Mouse (Mus musculus): ENCODE results near the gene Olfr348. TPM values are rescaled to one million over a fixed set of nuclear protein-coding genes. Genes with fewer than 3 reads are reported as not detected.

Olfr348 gene
- not detected in 2 replicates for polyA plus RNA-seq (2014; fragmentation: Nextera tagmentation; extraction: Ambion mirVana)

DNA sequence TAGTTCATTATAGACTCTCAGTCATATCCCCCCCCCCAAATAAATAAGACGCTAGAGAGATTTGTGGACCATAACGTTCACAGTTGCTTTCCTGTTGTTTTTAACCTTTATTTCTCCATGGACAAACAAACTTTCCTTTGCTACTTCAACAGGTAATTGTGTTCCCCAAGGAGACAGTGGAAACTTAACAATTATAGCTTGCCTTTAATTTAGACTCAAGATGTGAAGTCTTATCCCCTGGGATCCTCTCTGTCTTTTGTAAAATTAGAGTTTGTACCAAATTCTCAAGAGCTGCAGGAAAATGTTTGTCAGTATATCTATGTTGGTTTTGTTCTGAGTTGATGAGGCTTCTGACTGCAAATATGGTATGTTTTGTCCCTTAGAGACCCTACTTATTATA lies at the start of gene Olfr348:
Olfr348 (plus strand) TSS at position 301 of the 400 bp plus-strand sequence.
- H3K4me3 ChIP-seq (ENCODE audit: low read depth, low read length), result no peak within 1 kb of the TSS
- H3K4me2 ChIP-seq, result no peak within 1 kb of the TSS
- no peaks in the 10 kb centered on the region for H3K27me3 ChIP-seq (replicated peaks; ENCODE audit: control insufficient read depth, insufficient read depth, low read length)
- no peak within 1 kb of the TSS for H3K9ac ChIP-seq (ENCODE audit: low read depth, low read length)
- DNase-seq (ENCODE audit: low spot score) (no peak), ATAC-seq (replicated peaks; ENCODE audit: low FRiP score) (no peak)
- 65% methylated on average over 2 of the region's 2 CpGs for WGBS
- H3K4me1 ChIP-seq (replicated peaks; ENCODE audit: control insufficient read depth, insufficient read depth, low read length), result no peaks in the 10 kb centered on the region
- no peaks in the 10 kb centered on the region for H3K9me3 ChIP-seq (ENCODE audit: control insufficient read depth, low read length)
- no peak within 1 kb of the TSS for H3K27ac ChIP-seq (ENCODE audit: low read depth, low read length)
- H3K36me3 ChIP-seq (ENCODE audit: control insufficient read depth, insufficient read depth, low read length), result no peaks in the 10 kb centered on the region

DNA sequence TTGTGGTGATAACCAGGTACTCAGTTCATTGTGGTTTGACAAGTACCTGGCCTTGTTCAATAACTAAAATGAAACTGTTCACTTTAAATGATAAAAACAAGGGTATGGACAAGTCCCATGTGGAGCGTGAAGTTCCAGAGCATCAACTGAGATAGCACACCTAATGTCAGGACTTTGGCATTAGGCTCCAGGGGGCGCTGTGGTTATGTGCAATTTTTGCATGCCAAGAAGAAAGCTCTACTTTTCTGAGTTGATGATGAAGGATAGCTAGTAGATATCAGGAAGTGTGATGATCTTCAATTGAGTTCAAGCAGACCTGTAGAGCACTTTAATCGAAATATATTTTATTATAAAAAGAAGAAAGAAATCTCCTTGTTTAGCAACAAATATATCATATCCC lies 47.9 kb upstream of the Olfr348 start:
- peaks cover 3% of the 10 kb centered on the region; the same call in 1 of the 2 replicates for H3K9me3 ChIP-seq (ENCODE audit: control insufficient read depth, low read length)
- H3K27ac ChIP-seq (ENCODE audit: low read depth, low read length), result no peak overlapping the region
- H3K4me3 ChIP-seq (ENCODE audit: low read depth, low read length), result no peak overlapping the region
- no peaks in the 10 kb centered on the region for H3K36me3 ChIP-seq (ENCODE audit: control insufficient read depth, insufficient read depth, low read length)
- H3K9ac ChIP-seq (ENCODE audit: low read depth, low read length), result no peak overlapping the region
- WGBS, result 42% methylated on average over 3 of the region's 3 CpGs
- no peaks in the 10 kb centered on the region for H3K27me3 ChIP-seq (replicated peaks; ENCODE audit: control insufficient read depth, insufficient read depth, low read length)
- no peak for ATAC-seq (replicated peaks; ENCODE audit: low FRiP score)
- H3K4me1 ChIP-seq (replicated peaks; ENCODE audit: control insufficient read depth, insufficient read depth, low read length), result no peaks in the 10 kb centered on the region
- no peak for DNase-seq (ENCODE audit: low spot score)
- no peak overlapping the region for H3K4me2 ChIP-seq

DNA sequence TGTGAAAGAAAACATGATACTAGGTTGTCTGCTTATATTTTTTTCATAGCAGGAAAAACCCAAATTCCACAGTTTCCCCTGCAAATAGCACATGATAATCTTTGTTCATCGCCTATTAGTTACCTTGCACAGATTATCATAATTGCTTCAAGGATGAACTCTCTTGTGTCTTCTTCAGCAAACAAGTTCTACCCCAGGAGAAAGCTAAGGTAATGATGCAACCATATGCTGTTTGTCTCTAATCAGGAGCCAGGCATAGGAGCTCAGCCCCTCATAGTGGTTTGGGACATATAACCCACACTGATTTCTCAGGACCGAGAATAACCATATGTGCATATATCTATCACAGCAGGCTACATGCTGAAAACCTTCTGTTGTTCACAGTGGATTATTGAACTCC lies 6.2 kb downstream of the Olfr348 start, which contains the start of gene Olfr50:
Olfr50 (plus strand) TSS at position 301 of the 400 bp plus-strand sequence.
- 80% methylated on average over 2 of the region's 2 CpGs for WGBS
- H3K4me3 ChIP-seq (ENCODE audit: low read depth, low read length), result no peak within 1 kb of the TSS
- no peaks in the 10 kb centered on the region for H3K4me1 ChIP-seq (replicated peaks; ENCODE audit: control insufficient read depth, insufficient read depth, low read length)
- no peaks in the 10 kb centered on the region for H3K27me3 ChIP-seq (replicated peaks; ENCODE audit: control insufficient read depth, insufficient read depth, low read length)
- no peaks in the 10 kb centered on the region for H3K36me3 ChIP-seq (ENCODE audit: control insufficient read depth, insufficient read depth, low read length)
- H3K9ac ChIP-seq (ENCODE audit: low read depth, low read length), result no peak within 1 kb of the TSS
- peaks cover 3% of the 10 kb centered on the region; the same call in 1 of the 2 replicates for H3K9me3 ChIP-seq (ENCODE audit: control insufficient read depth, low read length)
- no peak for ATAC-seq (replicated peaks; ENCODE audit: low FRiP score)
- no peak for DNase-seq (ENCODE audit: low spot score)
- no peak within 1 kb of the TSS for H3K27ac ChIP-seq (ENCODE audit: low read depth, low read length)
- H3K4me2 ChIP-seq, result no peak within 1 kb of the TSS

DNA sequence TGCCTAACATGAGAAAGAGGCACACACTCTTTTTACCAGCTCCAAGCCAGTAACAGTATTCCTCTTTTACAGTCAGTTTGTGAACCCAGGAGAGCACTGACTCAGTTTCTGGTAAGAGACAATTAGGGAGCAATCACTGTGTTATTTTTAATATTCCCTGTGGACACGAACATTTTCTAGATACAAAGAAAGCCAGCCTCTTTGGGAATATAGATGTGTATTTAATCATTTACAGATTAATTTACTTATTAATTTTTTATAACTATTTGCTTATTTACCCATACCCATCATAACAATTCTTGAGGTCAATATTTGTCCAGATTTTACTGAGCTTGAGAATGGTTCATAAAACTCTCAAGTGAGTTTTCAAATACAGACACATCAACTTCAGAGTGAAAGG lies 32.9 kb downstream of the Olfr348 start, which contains the start of gene Olfr3:
Olfr3 (minus strand) TSS at position 101 of the 400 bp plus-strand sequence.
- H3K4me1 ChIP-seq (replicated peaks; ENCODE audit: control insufficient read depth, insufficient read depth, low read length), result no peaks in the 10 kb centered on the region
- WGBS, result 42% methylated on average over 1 of the region's 1 CpGs
- no peak within 1 kb of the TSS for H3K4me3 ChIP-seq (ENCODE audit: low read depth, low read length)
- H3K4me2 ChIP-seq, result no peak within 1 kb of the TSS
- H3K9me3 ChIP-seq (ENCODE audit: control insufficient read depth, low read length), result peaks cover 2% of the 10 kb centered on the region; the same call in 1 of the 2 replicates
- ATAC-seq (replicated peaks; ENCODE audit: low FRiP score), result no peak
- no peak for DNase-seq (ENCODE audit: low spot score)
- no peak within 1 kb of the TSS for H3K27ac ChIP-seq (ENCODE audit: low read depth, low read length)
- H3K27me3 ChIP-seq (replicated peaks; ENCODE audit: control insufficient read depth, insufficient read depth, low read length), result no peaks in the 10 kb centered on the region
- H3K9ac ChIP-seq (ENCODE audit: low read depth, low read length), result no peak within 1 kb of the TSS
- H3K36me3 ChIP-seq (ENCODE audit: control insufficient read depth, insufficient read depth, low read length), result no peaks in the 10 kb centered on the region

Other genes with a start within 250 kb of the Olfr348 start
- not detected in 2 replicates for gene Olfr344, start 217.6 kb upstream of the Olfr348 start, polyA plus RNA-seq (2014; fragmentation: Nextera tagmentation; extraction: Ambion mirVana)
- not detected in 2 replicates for gene Olfr345, start 144.2 kb upstream of the Olfr348 start, polyA plus RNA-seq (2014; fragmentation: Nextera tagmentation; extraction: Ambion mirVana)
- gene Olfr346, start 98.5 kb upstream of the Olfr348 start, polyA plus RNA-seq (2014; fragmentation: Nextera tagmentation; extraction: Ambion mirVana), result not detected in 2 replicates
- not detected in 2 replicates for gene Olfr347, start 52.4 kb upstream of the Olfr348 start, polyA plus RNA-seq (2014; fragmentation: Nextera tagmentation; extraction: Ambion mirVana)
- gene Olfr50, start 6.3 kb downstream of the Olfr348 start, polyA plus RNA-seq (2014; fragmentation: Nextera tagmentation; extraction: Ambion mirVana), result not detected in 2 replicates
- gene Olfr3, start 32.8 kb downstream of the Olfr348 start, polyA plus RNA-seq (2014; fragmentation: Nextera tagmentation; extraction: Ambion mirVana), result not detected in 2 replicates
- gene Olfr350, start 62.0 kb downstream of the Olfr348 start, polyA plus RNA-seq (2014; fragmentation: Nextera tagmentation; extraction: Ambion mirVana), result not detected in 2 replicates
- gene Olfr351, start 78.4 kb downstream of the Olfr348 start, polyA plus RNA-seq (2014; fragmentation: Nextera tagmentation; extraction: Ambion mirVana), result not detected in 2 replicates
- gene Olfr352, start 84.2 kb downstream of the Olfr348 start, polyA plus RNA-seq (2014; fragmentation: Nextera tagmentation; extraction: Ambion mirVana), result not detected in 2 replicates
- gene Olfr353, start 108.7 kb downstream of the Olfr348 start, polyA plus RNA-seq (2014; fragmentation: Nextera tagmentation; extraction: Ambion mirVana), result not detected in 2 replicates
- gene Olfr354, start 121.4 kb downstream of the Olfr348 start, polyA plus RNA-seq (2014; fragmentation: Nextera tagmentation; extraction: Ambion mirVana), result not detected in 2 replicates
- not detected in 2 replicates for gene Olfr355, start 144.6 kb downstream of the Olfr348 start, polyA plus RNA-seq (2014; fragmentation: Nextera tagmentation; extraction: Ambion mirVana)
- gene Olfr356, start 152.8 kb downstream of the Olfr348 start, polyA plus RNA-seq (2014; fragmentation: Nextera tagmentation; extraction: Ambion mirVana), result not detected in 2 replicates
- gene Olfr357, start 209.6 kb downstream of the Olfr348 start, polyA plus RNA-seq (2014; fragmentation: Nextera tagmentation; extraction: Ambion mirVana), result not detected in 2 replicates
- not detected in 2 replicates for gene Olfr358, start 225.1 kb downstream of the Olfr348 start, polyA plus RNA-seq (2014; fragmentation: Nextera tagmentation; extraction: Ambion mirVana)